Mouse (Mus musculus): ENCODE measurements around the gene Prickle1.

The Prickle1 gene

DNA sequence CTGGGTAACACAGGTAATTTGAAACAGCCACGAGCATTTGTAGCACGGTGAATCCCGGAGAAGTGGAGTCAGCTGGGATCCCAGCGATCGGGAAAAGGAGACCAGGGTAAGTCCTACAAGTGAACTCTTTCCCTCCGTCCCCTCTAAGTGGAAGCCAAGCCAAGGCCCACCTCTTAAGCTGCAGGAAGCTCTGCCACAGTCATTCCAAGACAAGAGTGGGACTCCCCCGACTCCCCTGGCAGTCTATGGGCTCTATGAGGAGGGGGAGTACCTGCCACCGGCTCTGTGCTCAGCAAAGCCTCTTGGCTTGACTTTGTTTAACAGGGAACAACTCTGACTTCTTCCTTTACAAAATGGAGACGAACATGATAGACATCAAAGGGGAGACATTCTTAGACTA is 47.4 kb downstream of the Prickle1 start:
- no peak for DNase-seq (ENCODE audit: low spot score in 2 of 2)

GRCm38 (mm10) chr15:93539415-93539814 is 56.3 kb downstream of the Prickle1 start:
- no peak for DNase-seq (ENCODE audit: low spot score in 2 of 2)

- DNase-seq (ENCODE audit: low spot score in 2 of 2) = no peak
Observed at GRCm38 (mm10) chr15:93538551-93539205, 57.0 kb downstream of the Prickle1 start.

- no peak for DNase-seq (ENCODE audit: low spot score in 2 of 2)
Observed at GRCm38 (mm10) chr15:93537745-93538144, 57.9 kb downstream of the Prickle1 start.

DNA sequence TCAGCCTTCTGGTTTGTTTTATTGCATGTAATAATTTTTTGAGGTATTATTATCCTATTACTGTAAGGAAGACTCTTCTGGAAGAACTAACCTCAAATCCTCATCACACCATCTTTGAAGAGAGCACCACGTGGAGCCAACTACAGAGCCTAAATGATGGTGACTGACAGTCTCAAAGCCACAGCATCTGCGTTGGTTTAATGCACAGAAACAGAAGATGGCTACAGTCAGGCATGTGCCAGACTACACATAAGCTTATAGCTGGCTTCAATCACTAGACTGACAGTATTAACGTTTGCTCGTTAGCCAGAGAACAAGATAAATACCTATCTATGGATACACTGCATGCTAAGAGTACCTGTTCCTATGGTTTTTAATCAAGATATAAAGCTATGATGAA is 59.5 kb downstream of the Prickle1 start:
- no peak for DNase-seq (ENCODE audit: low spot score in 2 of 2)

DNA sequence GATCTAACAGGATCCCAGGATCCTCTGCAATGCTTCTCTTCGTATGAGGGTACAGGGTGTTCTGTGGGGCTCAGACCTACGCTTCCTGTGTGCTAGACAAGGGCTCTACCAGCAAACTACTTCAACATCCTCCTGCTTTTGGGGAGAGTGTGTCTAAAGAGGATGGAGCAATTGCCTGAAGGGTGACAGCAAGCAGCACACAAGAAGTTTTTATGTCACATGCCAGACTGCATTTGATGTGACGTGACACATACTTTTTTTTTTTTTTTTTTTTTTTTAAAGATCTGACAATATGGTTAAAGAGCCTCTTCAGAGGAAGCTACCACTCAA is 65.0 kb downstream of the Prickle1 start:
- no peak for DNase-seq (ENCODE audit: low spot score in 2 of 2)

DNA sequence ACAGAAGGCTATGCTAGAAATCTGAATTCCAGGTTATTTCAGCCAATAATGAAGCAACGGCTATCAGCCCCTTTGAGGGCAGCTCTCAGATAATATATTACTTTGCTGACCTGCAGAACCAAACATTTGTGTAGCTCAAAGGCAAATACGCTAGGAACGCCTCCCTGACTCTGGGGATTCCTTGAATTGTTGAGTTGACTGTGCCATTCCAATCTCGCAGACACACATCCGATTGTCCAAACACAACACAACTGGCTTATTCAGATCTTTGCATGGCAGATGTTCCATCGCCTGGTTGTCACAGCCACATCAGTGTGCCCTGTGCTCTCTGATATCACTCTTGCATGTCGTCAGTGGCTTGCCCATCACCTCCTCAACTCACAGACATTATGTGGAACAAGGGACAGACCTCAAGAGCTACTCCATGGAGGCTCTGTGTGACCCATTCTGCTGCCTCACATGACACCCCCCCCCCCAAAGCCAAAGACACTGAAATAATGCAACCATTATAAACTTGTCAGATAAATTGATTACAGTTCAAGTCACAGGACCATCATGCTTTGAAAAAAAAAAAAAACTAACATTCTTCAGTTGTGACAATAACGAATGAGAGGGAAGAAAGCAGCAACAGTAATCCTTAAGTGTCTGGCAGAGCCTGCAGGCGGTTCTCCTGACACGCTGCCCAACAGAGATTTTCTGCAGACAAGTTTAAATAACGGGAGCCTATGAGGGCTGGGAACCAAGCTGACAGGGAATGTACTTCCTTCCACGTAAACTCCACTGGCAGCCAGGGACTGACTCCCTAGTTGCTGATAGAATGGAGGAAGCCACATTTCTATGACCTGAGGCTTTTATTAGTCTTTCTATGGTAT is 65.6 kb downstream of the Prickle1 start:
- DNase-seq (ENCODE audit: low spot score in 2 of 2) = no peak

- DNase-seq (ENCODE audit: low spot score in 2 of 2) = no peak
Observed at GRCm38 (mm10) chr15:93525305-93525917, 70.3 kb downstream of the Prickle1 start.

- no peak for DNase-seq (ENCODE audit: low spot score in 2 of 2)
Observed at GRCm38 (mm10) chr15:93521787-93522180, 73.9 kb downstream of the Prickle1 start.

DNA sequence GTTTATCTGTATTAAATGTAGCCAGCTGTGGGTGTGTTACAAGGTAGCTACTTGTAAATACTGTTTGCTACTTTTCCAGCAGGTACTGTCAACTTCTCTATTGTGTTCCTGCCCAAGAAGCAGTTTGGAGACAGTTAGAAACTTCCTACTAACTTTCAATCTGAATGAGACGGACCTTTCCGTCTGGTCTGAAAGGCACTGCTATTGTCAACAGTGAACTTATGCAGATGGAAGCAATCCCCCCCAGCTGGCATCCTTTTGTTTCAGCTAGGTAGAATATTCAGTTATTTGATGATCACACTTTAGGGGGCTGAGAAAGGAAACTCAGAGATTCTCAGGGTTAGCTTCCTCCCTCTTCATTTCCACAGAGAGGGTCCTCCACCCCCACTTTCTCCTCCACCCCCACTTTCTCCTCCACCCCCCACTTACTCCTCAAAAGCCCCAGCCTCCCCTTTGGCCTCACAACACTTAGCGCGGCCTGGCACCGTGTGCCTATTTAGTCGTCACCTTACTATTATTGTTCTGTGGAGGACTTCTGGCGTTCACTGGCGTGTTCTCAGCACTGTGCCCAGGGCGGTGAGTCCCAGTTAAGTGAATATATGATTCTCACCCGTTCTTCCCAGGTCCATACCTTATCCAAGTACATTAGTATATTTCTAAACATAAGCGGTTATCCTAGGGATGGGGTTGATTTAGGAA is 74.5 kb downstream of the Prickle1 start:
- DNase-seq (ENCODE audit: low spot score in 2 of 2) = no peak

GRCm38 (mm10) chr15:93519836-93520826 is 75.6 kb downstream of the Prickle1 start:
- no peak for DNase-seq (ENCODE audit: low spot score in 2 of 2)

DNA sequence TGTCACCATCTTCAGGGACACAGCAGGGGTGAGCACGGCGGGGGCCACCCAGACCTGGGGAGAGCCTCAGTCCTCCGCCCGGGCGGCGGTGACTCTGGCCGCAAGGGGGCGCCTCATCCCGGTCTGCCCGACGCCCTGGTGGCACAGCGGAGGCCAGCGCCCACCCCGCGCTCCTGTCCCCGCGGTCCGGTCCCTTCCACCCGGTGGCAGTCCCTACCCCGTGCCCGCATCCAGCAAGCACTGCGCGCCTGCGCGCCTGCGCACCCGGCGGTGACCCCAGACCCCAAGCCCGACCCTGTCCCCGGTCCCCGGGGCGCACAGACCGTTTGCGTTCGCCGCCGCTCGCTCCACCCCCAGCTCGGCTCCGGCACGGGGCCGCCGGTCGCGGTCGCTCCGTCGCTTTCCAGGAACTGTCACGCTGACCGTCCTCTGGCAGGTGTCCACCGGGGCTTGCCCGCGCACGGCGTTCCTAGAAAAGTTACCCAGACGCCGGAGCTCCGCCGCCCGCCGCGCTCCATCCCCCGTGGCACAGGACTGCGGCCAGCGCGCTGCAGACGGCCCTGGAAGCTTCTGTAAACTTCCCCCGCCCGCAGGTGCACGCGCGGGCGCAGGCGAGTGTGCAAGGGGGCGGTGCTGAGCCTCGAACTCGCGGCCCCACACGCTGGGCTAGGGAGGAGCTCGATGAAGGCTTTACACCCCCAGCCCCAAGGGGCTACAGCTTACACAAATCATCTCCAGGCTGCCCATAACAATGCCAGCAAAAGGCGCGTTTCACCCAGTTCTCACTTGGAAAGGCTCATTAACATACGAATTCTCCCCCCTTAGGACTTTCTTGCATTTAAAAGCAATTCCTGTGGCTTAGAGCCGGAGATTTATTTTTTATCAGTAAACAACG is 76.5 kb downstream of the Prickle1 start:
- DNase-seq (ENCODE audit: low spot score in 2 of 2) = peak; percentile 72 to 82

DNA sequence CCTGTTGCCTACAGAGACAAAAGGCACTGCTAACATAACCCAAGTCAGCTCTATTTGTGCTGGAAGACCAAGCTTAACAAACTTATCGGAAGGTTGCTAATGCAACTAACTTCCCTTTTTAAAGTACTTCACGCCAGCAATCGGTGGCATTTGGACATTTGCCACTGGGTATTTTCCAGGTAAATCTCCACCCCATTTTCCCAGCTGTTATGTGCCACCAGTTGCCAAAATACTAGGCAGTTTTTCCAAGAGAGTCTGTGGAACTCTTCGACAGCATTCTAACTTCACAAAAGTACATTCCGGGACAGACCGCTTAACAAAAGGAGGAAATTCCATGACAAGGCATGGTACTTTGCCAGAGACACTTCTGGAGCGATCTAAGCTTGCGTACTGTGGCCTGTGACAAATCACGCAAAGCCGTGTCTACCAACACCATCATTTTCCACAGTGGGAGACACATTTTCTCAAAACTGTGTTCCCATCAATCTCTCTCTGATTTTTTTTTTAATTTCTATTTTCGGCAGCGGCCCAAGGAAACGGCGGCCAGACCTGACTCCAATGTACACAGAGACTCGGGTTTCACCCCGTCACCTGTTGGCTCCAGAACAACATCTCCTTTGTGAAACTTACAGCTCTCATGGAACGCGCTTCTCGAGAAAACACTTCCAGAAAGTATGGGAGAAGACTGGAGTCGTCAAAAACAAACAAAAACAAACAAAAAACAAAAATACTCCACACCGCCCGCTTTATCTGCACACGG is 77.4 kb downstream of the Prickle1 start:
- DNase-seq (ENCODE audit: low spot score in 2 of 2) = no peak

- no peak for DNase-seq (ENCODE audit: low spot score in 2 of 2)
Observed at GRCm38 (mm10) chr15:93517022-93517565, 78.6 kb downstream of the Prickle1 start.

GRCm38 (mm10) chr15:93515316-93515715 is 80.4 kb downstream of the Prickle1 start:
- no peak for DNase-seq (ENCODE audit: low spot score in 2 of 2)

DNA sequence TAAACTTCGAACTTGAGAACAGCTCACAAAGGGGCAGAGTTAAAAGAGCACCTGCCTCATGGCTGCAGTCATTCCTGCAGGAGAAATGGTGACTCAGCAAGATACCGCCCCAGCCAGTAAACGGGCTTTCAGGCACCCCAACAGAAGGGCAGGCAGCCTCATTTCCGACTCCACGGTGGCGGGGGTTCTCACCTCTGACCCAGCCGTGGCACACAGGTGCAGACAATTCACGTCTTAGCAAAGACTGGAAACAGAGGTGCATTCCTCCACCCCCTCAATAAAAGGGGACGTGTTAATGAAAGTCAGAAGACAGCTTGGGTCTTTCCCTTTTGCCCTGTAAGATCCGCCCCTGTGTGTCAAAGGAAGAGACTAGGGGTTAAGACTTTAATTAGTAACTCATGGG is 81.8 kb downstream of the Prickle1 start:
- no peak for DNase-seq (ENCODE audit: low spot score in 2 of 2)

DNA sequence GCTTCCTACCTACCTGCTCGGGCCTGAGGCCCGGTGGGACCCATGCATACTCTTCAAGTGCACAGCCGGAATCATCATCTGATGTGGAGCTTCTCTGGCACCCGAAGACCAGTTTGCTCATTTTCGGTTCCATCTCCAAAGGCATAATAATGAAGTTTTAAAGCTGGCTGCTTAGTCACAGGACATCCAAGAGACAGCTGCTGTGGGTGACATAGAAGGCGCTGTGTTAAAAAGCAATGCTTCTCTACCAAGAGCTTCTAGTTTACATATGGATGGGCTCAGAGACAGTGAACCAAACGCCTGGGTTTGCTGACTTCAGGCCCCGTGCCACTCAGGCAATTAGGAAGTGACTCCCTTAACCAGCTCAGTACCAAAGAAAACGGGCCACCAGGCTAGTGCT is 83.3 kb downstream of the Prickle1 start:
- no peak for DNase-seq (ENCODE audit: low spot score in 2 of 2)

DNA sequence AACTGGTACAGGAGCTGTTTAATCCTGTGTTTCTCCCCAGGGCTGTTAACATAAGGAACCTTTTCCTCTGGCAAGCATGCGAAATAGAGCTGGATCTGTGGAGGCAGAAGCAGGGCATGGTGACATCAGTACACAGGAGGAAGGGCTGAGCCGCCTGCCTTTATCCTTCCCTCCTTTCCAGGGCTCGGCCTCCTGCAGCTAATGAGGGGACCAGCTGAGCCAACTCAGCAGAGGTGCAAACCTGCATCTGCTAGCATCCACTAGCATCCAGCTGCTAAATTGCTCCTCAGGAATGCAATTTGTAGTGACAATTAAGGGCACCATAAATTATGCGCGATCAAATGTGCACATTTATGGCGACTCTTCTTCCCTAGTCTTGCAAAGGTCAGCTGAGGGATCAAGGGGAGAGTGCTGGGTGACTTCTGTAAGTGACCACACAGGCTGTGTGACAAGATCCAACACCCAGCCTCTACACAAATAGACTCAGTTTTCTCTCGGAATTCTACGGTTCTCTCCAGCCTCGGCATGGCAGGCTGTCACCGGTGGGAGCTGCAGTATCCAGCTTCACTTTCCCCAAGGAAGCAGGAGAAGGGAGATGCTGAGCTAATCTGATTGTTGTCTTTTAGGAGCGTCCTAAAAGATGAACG is 84.9 kb downstream of the Prickle1 start:
- DNase-seq (ENCODE audit: low spot score in 2 of 2) = no peak

Data from right cerebral cortex, postnatal 10 days (tissue).